Mouse (Mus musculus): ENCODE measurements around the gene Ift22. TPM values are rescaled to one million over a fixed set of nuclear protein-coding genes. Genes with fewer than 3 reads are reported as not detected.

The Ift22 gene
- polyA plus RNA-seq, 1 experiment from 2014 or later: 142 TPM

GRCm38 (mm10) chr5:136962966-136963540 lies 55.1 kb downstream of the Ift22 start:
- Histone ChIP-seq H3K27ac (ENCODE audit: low read depth, low read length) (peak overlapping the region; percentile 96), H3K4me1 (ENCODE audit: control insufficient read depth, insufficient read depth, low read depth, low read length) (peaks cover 12% of the 10 kb centered on the region), H3K4me2 (ENCODE audit: low read length) (peak overlapping the region; percentile 95), H3K4me3 (ENCODE audit: low read length) (peak overlapping the region; percentile 76), H3K9ac (ENCODE audit: low read depth, low read length) (peak overlapping the region; percentile 84), H3K36me3 (ENCODE audit: control insufficient read depth, insufficient read depth, low read length) (peaks cover 19% of the 10 kb centered on the region), H3K9me3 (ENCODE audit: control insufficient read depth, low read length) (no peaks in the 10 kb centered on the region), H3K27me3 (replicated peaks; ENCODE audit: control insufficient read depth, insufficient read depth, low read length) (no peaks in the 10 kb centered on the region)
- no peak for ATAC-seq
- WGBS: 75% methylated on average over 8 of the region's 8 CpGs

Other genes with a start within 250 kb of the Ift22 start
- gene Myl10, start 215.0 kb upstream of the Ift22 start, polyA plus RNA-seq (2015; fragmentation: Nextera tagmentation; extraction: Ambion mirVana): not detected in 2 replicates
- 35.9 and 39.1 TPM in 2 replicates for gene Col26a1, start 24.9 kb upstream of the Ift22 start, polyA plus RNA-seq (2015; fragmentation: Nextera tagmentation; extraction: Ambion mirVana)
- gene Fis1, start 45.1 kb downstream of the Ift22 start, polyA plus RNA-seq (2015; fragmentation: Nextera tagmentation; extraction: Ambion mirVana): 370 and 382 TPM in 2 replicates
- gene Cldn15, start 58.5 kb downstream of the Ift22 start, polyA plus RNA-seq (2015; fragmentation: Nextera tagmentation; extraction: Ambion mirVana): 0.16 and 0.30 TPM in 2 replicates
- gene Plod3, start 78.9 kb downstream of the Ift22 start, polyA plus RNA-seq (2015; fragmentation: Nextera tagmentation; extraction: Ambion mirVana): 36.3 and 39.7 TPM in 2 replicates
- gene Znhit1, start 79.9 kb downstream of the Ift22 start, polyA plus RNA-seq (2015; fragmentation: Nextera tagmentation; extraction: Ambion mirVana): 144 and 156 TPM in 2 replicates
- 14.1 and 17.0 TPM in 2 replicates for gene Vgf, start 118.2 kb downstream of the Ift22 start, polyA plus RNA-seq (2015; fragmentation: Nextera tagmentation; extraction: Ambion mirVana)
- gene Ap1s1, start 138.0 kb downstream of the Ift22 start, polyA plus RNA-seq (2015; fragmentation: Nextera tagmentation; extraction: Ambion mirVana): 242 and 260 TPM in 2 replicates
- gene Serpine1, start 164.1 kb downstream of the Ift22 start, polyA plus RNA-seq (2015; fragmentation: Nextera tagmentation; extraction: Ambion mirVana): 0.14 TPM in 1 of 2 replicates, not detected in the other
- gene Trim56, start 208.1 kb downstream of the Ift22 start, polyA plus RNA-seq (2015; fragmentation: Nextera tagmentation; extraction: Ambion mirVana): 1.8 and 2.3 TPM in 2 replicates
- gene Muc3, start 241.2 kb downstream of the Ift22 start, polyA plus RNA-seq (2015; fragmentation: Nextera tagmentation; extraction: Ambion mirVana): not detected in 2 replicates

Data from hindbrain, embryonic 16.5 days (tissue).